9 mouse cellular contexts compared by ENCODE assay signal in the genomic region with DNA sequence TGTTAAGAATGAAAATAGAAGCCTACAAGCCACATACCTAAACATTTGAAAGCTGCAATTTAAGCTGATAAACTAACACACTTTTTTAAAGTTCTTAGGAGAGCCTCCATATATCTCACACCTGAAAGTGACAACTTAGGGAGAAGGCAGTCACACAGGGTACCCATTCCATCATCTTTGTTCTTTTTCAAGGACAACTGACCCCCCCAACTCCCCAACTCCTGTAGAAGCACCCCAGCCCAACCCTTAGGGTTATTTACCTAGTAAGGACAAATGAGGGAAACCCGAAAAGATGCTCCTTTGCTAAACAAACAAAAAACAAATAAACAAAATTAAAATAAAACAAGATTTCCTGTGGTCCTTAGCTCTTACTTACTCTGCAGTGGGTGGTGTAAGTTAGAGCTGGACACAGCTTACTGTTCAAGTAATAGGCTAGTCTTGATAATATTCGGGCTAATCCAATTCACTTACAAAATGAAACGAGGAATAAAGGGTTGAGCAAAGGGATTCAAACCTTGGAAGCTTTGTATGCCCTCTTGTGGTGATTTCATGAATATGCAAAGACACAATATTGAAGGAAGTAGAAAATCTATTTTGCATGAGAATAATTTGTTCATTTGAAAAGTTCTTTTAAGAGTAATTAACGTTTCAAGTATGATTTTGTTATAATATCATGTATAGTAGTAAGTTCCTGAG. TPM values are rescaled to one million over a fixed set of nuclear protein-coding genes. Genes with fewer than 3 reads are reported as not detected.
A peak's percentile ranks its signal among the peaks of the same experiment; 100 is the strongest.
DNase-seq lines count a peak whose midpoint lies in the region; ATAC-seq lines count a peak whose summit lies in the region.
"Had no signal": no experiment of that assay in that cellular context is flagged by ENCODE, and none has a peak within 500 bp of the region (broad histone marks: within the 10 kb centered on the region; RNA-seq: fewer than 3 reads in every experiment).

No protein-coding gene starts in this region.

- no peak for ATAC-seq in heart, embryonic 14.5 days (ENCODE audit: insufficient number of reproducible peaks, insufficient read depth, low FRiP score, low read depth)
- ATAC-seq in granulocyte monocyte progenitor cell, adult 5-6 weeks (replicated peaks; ENCODE audit: poor library complexity, severe bottlenecking) = peak; percentile 58

- peak overlapping the region; percentile 17 for H3K4me2 ChIP-seq in heart, embryonic 14.5 days (ENCODE audit: low read length)

- no peak for DNase-seq in heart, adult 9 months (ENCODE audit: low spot score in 2 of 2)
- peak; percentile 33 for DNase-seq in thymus, postnatal 0 days (ENCODE audit: low spot score)
- DNase-seq in thymus, postnatal 25 days = no peak
- DNase-seq in adrenal gland, adult 8-10 months = no peak
- DNase-seq in layer of hippocampus, postnatal 36 days = no peak
- DNase-seq in lung, postnatal 25 days (ENCODE audit: low spot score) = no peak

- H3K27ac ChIP-seq in heart, embryonic 14.5 days (replicated peaks in 1 of 2; ENCODE audit: control insufficient read depth in 1 of 2, insufficient read depth in 1 of 2, low read depth in 2 of 2, low read length in 2 of 2) = no peak overlapping the region
- H3K27ac ChIP-seq: macrophage had no signal

- no peaks in the 10 kb centered on the region for H3K36me3 ChIP-seq in heart, embryonic 14.5 days (ENCODE audit: control insufficient read depth, insufficient read depth, low read length)

- peaks cover 0 to 2% of the 10 kb centered on the region in 2 experiments; a peak in 1 of 4 replicates for H3K4me1 ChIP-seq in heart, embryonic 14.5 days (ENCODE audit: control insufficient read depth in 2 of 2, insufficient read depth in 2 of 2, low read length in 2 of 2)

- WGBS in heart, embryonic 14.5 days = 36% methylated on average over 4 of the region's 4 CpGs

- H3K4me3 ChIP-seq in heart, embryonic 14.5 days (ENCODE audit: control insufficient read depth in 1 of 2, insufficient read depth in 1 of 2, low read depth in 1 of 2, low read length in 2 of 2) = no peak overlapping the region

- no peak overlapping the region for H3K9ac ChIP-seq in heart, embryonic 14.5 days (ENCODE audit: low read length)

- H3K9me3 ChIP-seq in heart, embryonic 14.5 days (ENCODE audit: control insufficient read depth, low read length) = peaks cover 4% of the 10 kb centered on the region; the same call in 1 of the 2 replicates

- H3K27me3 ChIP-seq in heart, embryonic 14.5 days (ENCODE audit: control insufficient read depth, insufficient read depth, low read length) = no peaks in the 10 kb centered on the region

RNA-seq across cellular contexts. Expression of a gene that starts 32.1 kb away (rescaled TPM):
- 61.7 and 72.4 TPM in 2 replicates for polyA plus RNA-seq in heart, embryonic 14.5 days (2014; fragmentation: Nextera tagmentation; extraction: Ambion mirVana)
- 17.3 and 17.9 TPM in 2 replicates for polyA plus RNA-seq in thymus, postnatal 0 days (2015; fragmentation: Nextera tagmentation; extraction: Ambion mirVana)
- 52.7 and 57.5 TPM in 2 replicates for total RNA-seq in granulocyte monocyte progenitor cell, adult 5-6 weeks (2014; fragmentation: Nextera tagmentation)
- total RNA-seq in granulocyte monocyte progenitor cell, adult 5-6 weeks (2017) = 64.8 and 82.9 TPM in 2 replicates
- 10 to 100 TPM; 13.4 to 18.2 (median 16.7) TPM for total RNA-seq in adrenal gland, adult 8-10 months (2022)
- total RNA-seq in layer of hippocampus, postnatal 36 days (2021) = 10 to 100 TPM; 18.7 to 19.9 TPM

RNA-seq across cellular contexts. Expression of a gene that starts 32.4 kb away (rescaled TPM):
- 17.0 TPM in 2 replicates for polyA plus RNA-seq in heart, embryonic 14.5 days (2014; fragmentation: Nextera tagmentation; extraction: Ambion mirVana)
- polyA plus RNA-seq in thymus, postnatal 0 days (2015; fragmentation: Nextera tagmentation; extraction: Ambion mirVana) = 23.8 and 29.8 TPM in 2 replicates
- total RNA-seq in granulocyte monocyte progenitor cell, adult 5-6 weeks (2014; fragmentation: Nextera tagmentation) = 11.5 and 15.3 TPM in 2 replicates
- total RNA-seq in granulocyte monocyte progenitor cell, adult 5-6 weeks (2017) = 16.7 and 20.9 TPM in 2 replicates
- 10 to 100 TPM; 11.2 to 16.0 (median 12.7) TPM for total RNA-seq in adrenal gland, adult 8-10 months (2022)
- 10 to 100 TPM; 10.7 to 13.6 TPM for total RNA-seq in layer of hippocampus, postnatal 36 days (2021)
